Mouse (Mus musculus) cerebellum, postnatal 36 days (tissue): ENCODE results near the gene Tead2.
"Not testable (repeated sequence)": the region's sequence is repeated elsewhere in the genome, so short reads cannot be mapped to it uniquely, and the experiment has no call there.

ENCODE experiments used
- DNase-seq, 2 experiments: peaks; one replicate each; pipeline ENCODE4 v3.0.0; 2021 to 2022; ENCODE audit warnings: mixed read lengths in 2 of 2

The Tead2 gene

DNA sequence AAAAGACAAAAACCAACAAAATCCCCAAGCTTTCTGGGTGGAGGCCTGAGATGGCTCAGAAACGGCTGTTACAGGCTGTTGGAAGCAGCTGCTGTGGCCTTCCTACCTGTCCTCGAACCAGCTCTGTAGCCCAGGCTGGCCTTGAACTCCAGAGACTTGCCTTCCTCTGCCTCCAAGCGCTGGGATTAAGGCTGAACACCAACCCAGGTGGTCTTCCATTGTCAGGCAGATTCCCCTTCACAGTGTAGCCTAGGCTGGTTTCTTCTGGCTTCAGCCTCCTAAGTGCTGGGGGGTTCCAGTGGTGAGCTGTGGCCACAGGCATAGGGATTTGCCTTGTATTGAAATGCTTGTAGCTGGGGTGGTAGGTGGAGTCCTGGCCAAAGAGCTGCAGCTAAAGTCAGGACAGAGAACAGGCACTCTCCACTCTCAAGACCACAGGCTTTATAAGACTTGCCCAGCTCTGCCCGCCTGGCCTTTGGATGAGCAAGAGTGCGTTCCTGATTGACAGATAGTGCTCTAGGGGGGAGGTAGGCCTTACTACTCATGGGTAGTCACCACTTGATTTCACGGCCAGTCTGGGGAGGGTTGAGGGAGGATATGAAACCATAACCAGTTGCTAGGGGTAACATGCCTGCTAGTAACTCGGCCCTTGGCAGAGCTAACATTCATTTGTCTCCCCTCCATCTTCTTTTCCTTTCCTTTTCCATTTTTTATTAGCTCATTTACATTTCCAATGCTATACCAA, 14.1 kb downstream of the Tead2 start:
- DNase-seq, result no peak

GRCm38 (mm10) chr7:45231192-45231591, 15.6 kb downstream of the Tead2 start:
- DNase-seq, result no peak

DNA sequence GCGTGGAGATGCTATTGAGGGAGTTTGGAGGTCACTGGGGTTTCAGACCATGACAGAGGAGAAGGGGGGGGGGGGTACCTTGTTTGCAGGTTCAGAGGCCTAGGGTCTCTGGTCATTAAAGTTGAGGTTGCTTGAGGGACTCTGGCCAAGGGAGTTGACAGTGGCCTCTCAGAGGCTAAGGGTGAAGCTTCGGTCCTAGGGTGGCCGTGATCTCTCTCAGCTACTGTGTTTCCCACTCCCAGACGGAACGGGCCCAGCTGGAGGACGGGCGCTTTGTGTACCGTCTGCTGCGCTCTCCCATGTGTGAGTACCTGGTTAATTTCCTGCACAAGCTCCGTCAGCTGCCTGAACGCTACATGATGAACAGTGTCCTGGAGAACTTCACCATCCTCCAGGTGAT, 16.4 kb downstream of the Tead2 start:
- no peak for DNase-seq

GRCm38 (mm10) chr7:45232716-45233465, 17.3 kb downstream of the Tead2 start:
- no peak for DNase-seq

DNA sequence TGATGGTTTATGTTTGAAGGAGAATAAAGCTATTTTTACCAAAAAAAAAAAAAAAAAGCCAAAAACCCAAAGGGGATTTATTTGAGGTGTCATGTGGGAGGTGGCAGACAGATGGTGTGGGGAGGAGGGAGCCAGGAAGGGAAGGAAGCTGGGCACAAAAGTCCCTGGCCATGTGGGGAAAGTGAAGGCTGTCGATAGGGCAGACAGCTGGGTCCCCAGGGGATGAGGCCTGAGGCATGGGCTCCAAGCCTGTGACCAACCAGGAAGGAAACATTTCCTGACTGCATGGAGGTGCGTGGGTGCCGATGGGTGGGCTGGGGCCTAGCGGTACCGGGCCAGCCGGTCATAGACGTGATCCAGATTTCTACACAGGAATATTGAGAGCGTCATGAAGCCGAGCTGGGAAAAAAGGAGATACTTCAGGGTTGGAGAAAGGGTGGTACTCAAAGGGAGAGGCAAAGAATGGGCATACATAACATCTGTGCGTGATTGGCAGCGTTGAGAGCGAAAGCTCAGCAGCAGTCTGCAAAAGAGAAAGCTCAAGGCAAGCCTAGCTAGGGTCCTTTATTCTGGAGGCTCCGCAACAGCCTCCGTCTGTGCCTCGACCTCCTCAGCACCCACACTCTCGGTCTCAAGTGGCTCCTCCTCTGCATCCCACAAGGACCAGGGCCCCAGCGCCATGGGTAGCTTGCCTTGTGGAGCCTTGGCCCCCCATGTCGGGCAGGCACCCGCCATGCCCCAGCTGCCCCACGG, 18.2 kb downstream of the Tead2 start:
- DNase-seq, result peak in 1 of 2 experiments; percentile 39

- DNase-seq, result no peak
Measured at GRCm38 (mm10) chr7:45234333-45234841, 18.8 kb downstream of the Tead2 start.

DNA sequence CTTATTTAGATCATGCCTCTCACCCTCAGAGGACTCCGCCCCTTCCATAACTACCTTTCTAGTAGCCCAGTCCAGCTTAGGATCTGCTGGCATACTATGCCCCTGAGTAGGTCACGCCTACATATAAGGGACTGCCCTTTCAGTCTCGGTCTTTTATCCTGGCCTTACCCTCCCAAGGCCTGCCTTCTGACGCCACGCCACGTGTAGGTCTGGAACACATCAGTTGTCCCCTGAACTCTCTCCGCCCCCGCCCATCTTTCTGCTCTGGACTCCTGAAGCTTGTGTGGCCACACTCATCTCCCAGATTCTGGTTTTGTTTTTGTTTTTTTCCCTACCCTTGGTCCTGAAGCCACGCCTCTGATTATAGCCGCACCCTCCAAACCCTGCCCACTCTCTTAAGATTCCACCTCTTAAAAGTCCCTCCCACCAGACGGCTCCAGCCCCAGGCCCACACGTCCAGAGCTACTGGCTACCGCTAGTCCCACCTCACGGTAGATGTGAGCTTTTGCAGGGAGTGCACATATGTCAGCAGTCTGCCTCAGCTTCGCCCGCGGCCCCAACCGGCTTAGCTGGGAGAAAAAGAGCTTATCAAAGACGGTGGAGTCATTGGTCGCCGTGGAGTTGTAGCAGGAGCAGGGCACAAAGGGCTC, 19.5 kb downstream of the Tead2 start:
- DNase-seq, result no peak

- no peak for DNase-seq
Measured at GRCm38 (mm10) chr7:45235656-45236180, 20.2 kb downstream of the Tead2 start.

- no peak for DNase-seq
Measured at GRCm38 (mm10) chr7:45237747-45238699, 22.5 kb downstream of the Tead2 start.

GRCm38 (mm10) chr7:45238723-45239496, 23.4 kb downstream of the Tead2 start, which contains the start of gene Cd37:
TSS of gene Cd37 (minus strand) at chr7:45239115.
- DNase-seq, result no peak

DNA sequence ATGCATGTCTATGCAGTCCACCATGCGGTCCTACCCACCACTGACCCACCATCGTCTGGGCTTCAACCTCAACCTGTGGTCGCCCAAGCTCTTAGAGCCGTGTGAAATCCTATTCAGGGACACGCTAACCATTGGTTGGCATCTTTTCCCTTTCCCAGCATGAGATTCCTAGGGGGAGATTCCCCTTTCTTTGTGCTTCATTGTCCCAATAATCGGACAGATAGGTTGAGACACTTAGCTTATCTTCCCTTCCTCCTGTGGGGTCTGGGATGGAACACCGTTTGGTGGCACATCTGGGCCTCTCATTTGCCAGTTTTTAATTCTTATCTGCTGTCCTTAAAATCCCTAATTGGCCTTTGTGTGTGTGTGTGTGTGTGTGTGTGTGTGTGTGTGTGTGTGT, 24.6 kb downstream of the Tead2 start:
- DNase-seq, result no peak

DNA sequence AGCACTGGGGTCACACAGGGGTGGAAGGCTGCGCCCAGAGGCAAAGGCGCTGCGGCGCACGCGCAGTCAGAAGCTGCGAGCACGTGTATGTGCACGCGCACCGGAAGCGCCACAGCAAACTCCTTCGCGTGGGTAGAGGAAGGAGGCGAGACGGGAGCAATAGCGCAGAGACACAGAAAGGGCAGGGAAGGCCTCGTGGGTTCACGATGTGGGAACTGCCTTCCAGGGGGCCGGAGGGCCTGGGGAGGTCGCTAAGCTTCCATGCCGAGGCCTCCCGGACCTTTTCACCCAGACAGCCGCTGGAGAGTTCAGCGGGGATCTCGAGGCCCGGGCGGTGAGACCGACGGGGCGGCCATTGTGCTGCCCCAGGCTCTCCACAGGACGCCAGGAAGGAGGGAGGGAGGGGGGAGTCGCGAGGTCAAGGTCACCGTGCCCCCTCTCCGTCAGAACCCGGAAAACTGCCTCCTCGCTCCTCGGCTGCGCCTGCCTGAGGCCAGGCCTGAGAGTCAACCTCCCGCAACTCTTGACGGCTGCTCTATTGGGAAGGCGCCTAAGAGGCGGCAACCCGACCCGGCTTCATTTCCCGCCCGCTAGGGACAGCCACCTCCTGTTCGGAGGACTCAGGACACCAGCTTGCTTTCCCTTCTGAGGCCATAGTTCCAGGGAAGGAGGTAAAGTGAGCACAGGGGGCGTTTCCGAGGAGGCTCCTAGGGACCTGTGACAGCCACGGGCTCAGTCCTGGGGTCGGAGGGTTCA, 25.3 kb downstream of the Tead2 start, which contains the start of gene Slc6a16:
Gene Slc6a16 (plus strand): TSS at position 453 of the 756 bp plus-strand sequence.
- DNase-seq, result peak in 1 of 2 experiments; percentile 17

- no peak for DNase-seq
Measured at GRCm38 (mm10) chr7:45241389-45241749, 25.8 kb downstream of the Tead2 start.

- no peak for DNase-seq
Measured at GRCm38 (mm10) chr7:45247666-45248065, 32.1 kb downstream of the Tead2 start.

DNA sequence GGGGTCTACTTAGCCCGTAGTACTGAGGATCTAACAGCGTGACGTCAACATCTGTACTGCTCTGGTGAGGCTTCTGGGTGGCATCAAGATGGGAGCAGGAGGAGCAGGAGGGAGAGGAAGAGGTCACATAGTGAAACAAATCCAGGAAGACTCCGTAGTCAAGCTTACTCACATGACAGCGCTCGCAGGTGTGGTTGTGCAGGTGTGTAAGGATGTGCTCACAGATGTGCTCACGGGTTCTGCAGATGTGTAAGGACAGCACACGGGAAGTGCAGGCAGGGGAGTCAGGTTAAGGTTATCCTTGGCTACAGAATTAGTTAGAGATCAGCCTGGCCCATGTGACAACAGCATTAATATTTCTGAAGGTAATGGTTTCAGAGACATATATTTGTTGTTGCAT, 38.3 kb downstream of the Tead2 start:
- no peak for DNase-seq

DNA sequence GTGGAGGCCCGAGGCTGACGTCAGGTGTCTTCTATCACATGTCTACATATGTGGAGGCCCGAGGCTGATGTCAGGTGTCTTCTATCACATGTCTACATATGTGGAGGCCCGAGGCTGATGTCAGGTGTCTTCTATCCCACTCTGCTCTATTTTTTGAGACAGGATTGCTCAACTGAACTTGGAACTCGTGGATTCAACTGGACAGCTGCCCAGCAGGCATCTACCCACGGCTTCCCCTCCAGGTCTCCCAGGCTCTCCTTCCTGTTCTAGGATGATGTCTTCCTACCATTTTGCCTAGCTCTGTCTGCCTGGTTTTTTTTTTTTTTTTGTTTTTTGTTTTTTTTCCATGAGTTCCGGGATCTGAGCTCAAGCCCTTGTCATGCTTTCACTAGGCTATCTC, 40.3 kb downstream of the Tead2 start:
- not testable (repeated sequence) for DNase-seq

GRCm38 (mm10) chr7:45257063-45257840, 41.7 kb downstream of the Tead2 start:
- no peak for DNase-seq

DNA sequence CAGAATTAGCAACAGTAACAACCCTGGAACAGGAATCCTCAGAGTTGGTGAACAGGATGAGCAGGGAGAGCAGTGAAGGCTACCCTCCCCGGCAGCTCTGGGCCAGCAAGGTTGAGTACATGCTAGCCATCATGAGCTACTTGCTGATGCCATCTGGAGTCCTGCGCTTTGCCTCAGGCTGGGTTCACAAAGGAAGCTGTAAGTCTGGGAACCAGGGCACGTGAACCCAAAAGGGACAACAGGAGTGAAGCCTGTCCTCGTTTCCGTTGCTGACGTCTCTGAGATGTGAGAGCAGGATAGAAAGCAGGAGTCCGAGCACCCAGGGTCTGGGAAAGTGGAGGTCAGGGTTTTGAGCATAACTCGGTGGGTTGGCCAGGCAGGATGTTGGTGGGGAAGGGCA, 43.7 kb downstream of the Tead2 start:
- no peak for DNase-seq

- no peak for DNase-seq
Measured at GRCm38 (mm10) chr7:45262266-45262665, 46.7 kb downstream of the Tead2 start.
